Mouse (Mus musculus) kidney, embryonic 14.5 days (tissue): ENCODE results near the gene Pitpnb. TPM values are rescaled to one million over a fixed set of nuclear protein-coding genes. Genes with fewer than 3 reads are reported as not detected.

Source experiments
- ATAC-seq: fragments of 200-750 bp; cut with Nextera tagmentation; 2 replicates; pipeline ENCODE4 v1.8.0; 2017; ENCODE audit warnings: moderate number of reproducible peaks, mild to moderate bottlenecking, moderate TSS enrichment, moderate library complexity; ENCODE audit not compliant: low FRiP score, low TSS enrichment
- H3K27ac ChIP-seq: fragments of 300-500 bp; sonication (generic); 2 replicates; pipeline ENCODE4 v1.5.1; 2014; ENCODE audit warnings: low read depth, mild to moderate bottlenecking, low read length, moderate library complexity, mixed read lengths
- H3K27me3 ChIP-seq: fragments of 300-500 bp; sonication (generic); 2 replicates; pipeline ENCODE4 v1.6.1; 2014; ENCODE audit warnings: mild to moderate bottlenecking, low read length; ENCODE audit not compliant: control insufficient read depth, insufficient read depth
- H3K36me3 ChIP-seq: fragments of 300-500 bp; sonication (generic); 2 replicates; pipeline ENCODE4 v1.6.1; 2014; ENCODE audit warnings: low read length, mixed read lengths; ENCODE audit not compliant: control insufficient read depth, insufficient read depth
- H3K4me1 ChIP-seq: fragments of 300-500 bp; sonication (generic); 2 replicates; pipeline ENCODE4 v1.6.1; 2014; ENCODE audit warnings: low read length, mixed read lengths; ENCODE audit not compliant: control insufficient read depth, insufficient read depth
- H3K4me2 ChIP-seq: fragments of 300-500 bp; sonication (generic); replicated peaks from 2 replicates; pipeline ENCODE4 v1.6.1; 2014; ENCODE audit warnings: low read depth, mild to moderate bottlenecking, low read length
- H3K4me3 ChIP-seq: fragments of 300-500 bp; sonication (generic); 2 replicates; pipeline ENCODE4 v1.5.1; 2014; ENCODE audit warnings: mild to moderate bottlenecking, low read length
- H3K9ac ChIP-seq: fragments of 300-500 bp; sonication (generic); 2 replicates; pipeline ENCODE4 v1.6.1; 2014; ENCODE audit warnings: low read depth, mild to moderate bottlenecking, low read length, moderate library complexity
- H3K9me3 ChIP-seq: fragments of 300-500 bp; sonication (generic); 2 replicates; pipeline ENCODE4 v1.6.1; 2016; ENCODE audit warnings: low read length; ENCODE audit not compliant: control insufficient read depth
- WGBS: fragments of 180-500 bp; shearing (Covaris S2); extraction: QIAGEN DNeasy Blood & Tissue Kit; methylation state at CpG from one replicate; pipeline ENCODE4 v1.1.7; 2014; 5-methylcytosine and 5-hydroxymethylcytosine counted together
- polyA plus RNA-seq: library from polyadenylated mRNA; unstranded; fragments of >200 nt; fragmentation: Nextera tagmentation; extraction: Ambion mirVana; gene quantifications from 2 replicates; pipeline ENCODE4 v1.2.1, GENCODE M21; 2014

Pitpnb gene
- polyA plus RNA-seq, 1 experiment from 2014 or later, result 120 TPM

DNA sequence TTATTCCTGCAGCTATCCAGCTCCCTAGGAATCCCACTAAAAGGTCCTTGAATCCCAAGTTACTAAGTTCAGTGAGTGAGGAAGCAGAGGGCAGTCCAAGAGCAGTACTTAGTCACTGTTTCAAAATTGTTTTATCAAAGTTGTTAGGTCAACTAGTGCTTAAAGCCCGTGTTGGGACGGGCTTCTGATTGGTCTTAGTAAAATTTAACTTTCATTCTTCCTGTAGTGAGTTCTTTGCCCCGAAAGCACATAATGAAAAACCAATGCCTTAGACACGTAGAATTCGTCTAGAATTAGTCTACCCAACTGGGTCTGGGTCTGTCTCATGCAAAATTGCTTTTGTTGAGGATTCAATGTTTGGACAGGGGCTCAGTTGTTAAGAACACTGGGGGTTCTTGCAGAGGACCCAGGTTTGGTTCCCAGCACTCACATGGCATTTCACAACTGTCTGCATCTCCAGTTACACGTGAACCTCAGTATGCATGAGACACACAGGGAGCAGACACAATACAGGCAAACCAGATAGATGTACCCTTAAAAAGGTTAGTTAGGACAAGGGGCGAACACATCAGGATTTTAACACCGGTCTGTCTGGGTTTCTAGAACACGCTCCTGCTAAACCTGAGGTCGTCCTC is 664 bp upstream of the Pitpnb start:
- Histone ChIP-seq H3K27me3 (no peaks in the 10 kb centered on the region), H3K9me3 (no peaks in the 10 kb centered on the region; the same call in 1 of the 2 replicates), H3K9ac (peak overlapping the region; percentile 93), H3K27ac (peak overlapping the region; percentile 68; the same call in 1 of the 2 replicates), H3K4me1 (peaks cover 8% of the 10 kb centered on the region), H3K36me3 (peaks cover under 1% of the 10 kb centered on the region; the same call in 1 of the 2 replicates), H3K4me3 (peak overlapping the region; percentile 94), H3K4me2 (peak overlapping the region; percentile 38)
- peak; percentile 33; the same call in 1 of the 2 replicates for ATAC-seq
- WGBS, result 29% methylated on average over 10 of the region's 10 CpGs

DNA sequence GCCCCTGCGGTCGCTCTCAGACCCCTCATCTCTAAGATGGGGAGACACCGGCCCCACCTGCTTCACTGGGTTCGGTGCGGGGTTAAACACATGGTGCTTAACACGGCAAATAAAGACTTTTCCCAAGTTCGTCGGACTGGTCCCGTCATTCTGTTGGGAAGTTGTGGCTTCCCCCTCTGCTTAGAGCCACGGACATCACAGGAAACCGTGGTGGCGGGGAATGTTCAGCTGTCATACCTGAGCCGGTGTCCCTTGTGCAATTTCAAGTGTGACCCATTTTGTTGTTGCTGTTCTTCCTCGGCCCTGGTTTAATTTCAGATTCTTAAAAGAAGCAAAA is 504 bp downstream of the Pitpnb start:
- Histone ChIP-seq H3K27me3 (no peaks in the 10 kb centered on the region), H3K4me2 (peak overlapping the region; percentile 80), H3K4me1 (peaks cover 8% of the 10 kb centered on the region), H3K9ac (peak overlapping the region; percentile 93), H3K9me3 (no peaks in the 10 kb centered on the region), H3K27ac (peak overlapping the region; percentile 72; the same call in 1 of the 2 replicates), H3K36me3 (peaks cover 7% of the 10 kb centered on the region; the same call in 1 of the 2 replicates), H3K4me3 (peak overlapping the region; percentile 94)
- ATAC-seq, result no peak
- under 1% methylated on average over 14 of the region's 14 CpGs for WGBS

DNA sequence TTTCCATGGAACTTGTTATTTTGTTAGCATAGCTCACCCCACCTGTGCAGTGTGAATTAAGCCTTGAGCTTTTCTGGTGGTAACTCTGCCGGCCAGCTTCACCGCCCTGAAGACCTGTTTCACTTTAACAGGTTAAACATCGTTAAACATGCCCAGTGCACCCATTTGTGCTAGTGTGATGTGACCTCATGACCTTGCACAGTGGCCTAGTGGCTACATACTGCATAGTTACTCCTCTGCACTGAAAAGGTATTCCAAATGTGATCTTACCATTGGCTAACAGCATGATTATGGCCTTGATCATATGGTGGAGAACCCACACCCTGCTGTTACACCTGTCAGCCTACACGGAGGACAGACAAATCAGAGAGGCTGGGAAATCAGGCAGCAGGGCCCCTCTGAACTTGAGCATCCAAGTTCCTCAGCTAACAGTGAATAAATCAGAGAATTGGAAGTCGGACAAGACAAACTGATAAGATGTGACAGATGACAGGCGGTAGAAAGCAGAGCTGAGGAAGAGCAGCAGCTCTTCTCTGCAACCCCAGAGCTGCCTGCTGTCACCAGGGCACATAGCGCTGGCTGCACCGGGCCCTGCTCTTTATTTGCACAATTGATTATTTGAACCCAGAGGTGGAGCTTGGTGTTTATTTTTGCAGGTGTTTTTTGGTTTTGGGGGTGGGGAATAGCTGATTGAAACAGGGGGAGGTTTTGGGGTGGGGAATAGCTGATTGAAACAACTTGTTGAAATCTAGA is 5.6 kb downstream of the Pitpnb start:
- H3K36me3 ChIP-seq, result peaks cover 43% of the 10 kb centered on the region
- peaks cover 8% of the 10 kb centered on the region for H3K4me1 ChIP-seq
- H3K9ac ChIP-seq, result no peak overlapping the region
- 84% methylated on average over 8 of the region's 8 CpGs for WGBS
- H3K4me2 ChIP-seq, result no peak overlapping the region
- H3K4me3 ChIP-seq, result no peak overlapping the region
- no peaks in the 10 kb centered on the region for H3K27me3 ChIP-seq
- ATAC-seq, result peak; percentile 49; the same call in 1 of the 2 replicates
- H3K9me3 ChIP-seq, result no peaks in the 10 kb centered on the region
- H3K27ac ChIP-seq, result no peak overlapping the region

DNA sequence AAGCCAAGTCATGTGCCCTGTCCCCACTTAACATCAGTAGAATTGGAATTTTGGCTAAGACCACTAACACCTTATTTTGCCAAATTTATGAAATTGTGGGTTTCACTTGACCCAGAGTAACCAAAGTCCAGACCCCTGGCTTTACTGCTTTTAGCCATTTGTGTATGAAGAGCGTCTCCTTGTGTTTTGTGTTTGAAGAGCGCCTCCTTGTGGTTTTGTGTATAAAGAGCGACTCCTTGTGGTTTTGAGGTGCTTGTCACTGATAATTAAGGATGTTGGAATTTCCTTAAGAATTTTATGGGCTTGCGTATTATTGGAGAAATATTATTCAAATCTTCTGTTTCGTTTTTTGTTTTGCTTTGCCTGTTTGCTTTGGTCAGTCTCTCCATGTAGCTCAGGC is 11.0 kb downstream of the Pitpnb start:
- 50% methylated on average over 5 of the region's 5 CpGs for WGBS
- Histone ChIP-seq H3K36me3 (peaks cover 78% of the 10 kb centered on the region), H3K27ac (no peak overlapping the region), H3K27me3 (no peaks in the 10 kb centered on the region), H3K4me2 (no peak overlapping the region), H3K4me1 (no peaks in the 10 kb centered on the region), H3K9ac (no peak overlapping the region), H3K4me3 (no peak overlapping the region), H3K9me3 (no peaks in the 10 kb centered on the region)
- ATAC-seq, result no peak

DNA sequence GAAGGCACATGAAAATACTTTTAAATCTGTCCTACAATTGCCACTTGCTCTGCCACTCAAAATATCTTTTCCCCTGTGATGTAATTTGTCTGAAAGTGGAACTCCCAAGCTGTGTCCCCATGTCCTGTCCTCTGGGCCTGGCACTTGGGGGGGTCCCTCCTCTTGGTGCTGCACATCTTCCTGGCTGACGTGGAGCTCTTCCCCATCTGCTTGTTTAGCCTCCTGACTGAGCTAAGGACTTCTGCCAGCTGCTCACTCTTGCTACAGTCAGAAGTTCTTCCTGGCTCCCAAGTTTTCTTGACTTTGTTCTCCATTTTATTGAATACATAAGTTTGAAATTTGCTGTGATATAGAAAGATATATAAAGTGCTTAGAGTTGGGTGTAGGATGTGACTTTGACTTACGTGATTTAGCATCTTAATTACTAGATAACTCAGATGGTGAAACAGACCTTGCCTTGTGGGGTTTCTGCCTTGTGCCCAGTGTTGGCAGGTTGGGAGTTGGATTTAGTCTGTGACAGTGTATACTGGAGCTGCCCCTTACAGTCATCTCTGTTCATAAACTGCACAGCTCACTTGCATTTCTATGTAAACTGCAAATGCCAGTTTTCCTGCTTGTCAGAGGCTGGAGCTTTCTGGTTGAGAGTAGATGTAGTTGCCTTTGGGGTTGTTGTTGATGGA is 14.3 kb downstream of the Pitpnb start:
- peaks cover 90% of the 10 kb centered on the region for H3K36me3 ChIP-seq
- no peaks in the 10 kb centered on the region for H3K9me3 ChIP-seq
- H3K4me1 ChIP-seq, result no peaks in the 10 kb centered on the region
- 87% methylated on average over 2 of the region's 2 CpGs for WGBS
- no peak for ATAC-seq
- H3K9ac ChIP-seq, result no peak overlapping the region
- H3K4me2 ChIP-seq, result no peak overlapping the region
- H3K27me3 ChIP-seq, result no peaks in the 10 kb centered on the region
- no peak overlapping the region for H3K27ac ChIP-seq
- H3K4me3 ChIP-seq, result no peak overlapping the region

DNA sequence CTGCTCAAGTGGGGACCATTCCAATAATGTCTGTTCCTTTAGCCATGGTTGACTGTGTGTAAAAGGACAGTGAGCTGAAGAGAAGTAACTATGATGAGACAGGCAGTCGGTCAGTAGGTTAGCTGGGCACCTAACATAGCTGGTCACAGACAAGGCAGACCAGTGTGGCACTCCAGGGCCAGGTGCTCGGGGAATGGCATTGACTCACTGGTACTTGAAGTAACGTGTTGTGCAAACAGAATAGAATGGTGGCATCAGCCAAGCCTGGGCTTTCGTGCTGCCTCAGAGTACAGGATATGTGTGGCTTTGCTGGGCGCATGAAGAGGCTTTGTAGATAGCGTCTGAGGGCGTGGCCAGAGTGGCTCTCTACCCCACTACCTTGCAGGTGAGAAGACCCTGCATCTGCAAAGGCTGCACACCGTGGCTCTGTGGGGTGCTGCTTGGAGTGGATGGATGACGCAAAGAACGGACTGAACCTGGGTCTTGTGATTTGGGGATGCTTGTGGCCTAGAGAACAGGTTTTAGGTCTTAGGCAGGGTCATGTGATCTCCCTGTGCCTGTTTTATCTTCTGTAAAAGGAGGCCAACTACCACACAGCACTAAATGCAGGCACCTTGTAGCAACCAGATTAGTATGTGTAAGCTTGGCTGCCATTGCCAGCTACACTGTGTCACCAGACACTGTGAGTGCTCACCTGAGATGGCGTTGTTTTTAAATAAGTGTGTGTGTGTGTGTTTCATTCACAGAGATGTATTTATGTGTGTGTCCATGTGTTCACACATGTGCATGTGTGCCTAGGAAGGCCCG is 26.5 kb downstream of the Pitpnb start:
- WGBS, result 96% methylated on average over 12 of the region's 12 CpGs
- H3K36me3 ChIP-seq, result peaks cover 59% of the 10 kb centered on the region
- ATAC-seq, result no peak
- H3K4me2 ChIP-seq, result no peak overlapping the region
- no peaks in the 10 kb centered on the region for H3K27me3 ChIP-seq
- no peaks in the 10 kb centered on the region for H3K9me3 ChIP-seq
- H3K27ac ChIP-seq, result no peak overlapping the region
- H3K4me3 ChIP-seq, result no peak overlapping the region
- H3K4me1 ChIP-seq, result no peaks in the 10 kb centered on the region
- no peak overlapping the region for H3K9ac ChIP-seq

DNA sequence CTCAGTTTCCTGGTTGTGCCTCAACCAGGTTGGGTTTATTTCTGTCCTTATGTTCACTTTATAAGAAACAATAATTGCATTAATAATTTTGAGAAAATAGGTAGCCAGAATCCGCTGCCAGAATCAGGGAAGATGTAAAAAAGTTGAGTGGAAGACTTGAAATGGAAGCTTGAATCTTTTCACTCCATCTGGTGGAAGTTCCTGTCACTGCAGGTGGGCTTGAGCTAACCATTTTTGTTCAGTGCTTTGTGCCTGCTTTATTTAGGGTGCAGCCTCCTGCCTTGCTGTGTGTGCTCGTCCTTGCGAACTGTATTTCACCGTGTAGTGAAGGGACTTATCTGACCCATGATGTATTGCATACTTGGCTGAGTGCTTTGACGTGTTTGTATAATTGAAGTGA is 30.0 kb downstream of the Pitpnb start:
- H3K27ac ChIP-seq, result no peak overlapping the region
- H3K36me3 ChIP-seq, result peaks cover 73% of the 10 kb centered on the region
- H3K4me2 ChIP-seq, result no peak overlapping the region
- no peak overlapping the region for H3K4me3 ChIP-seq
- no peak for ATAC-seq
- no peak overlapping the region for H3K9ac ChIP-seq
- no peaks in the 10 kb centered on the region for H3K4me1 ChIP-seq
- 85% methylated on average over 5 of the region's 5 CpGs for WGBS
- H3K27me3 ChIP-seq, result no peaks in the 10 kb centered on the region
- no peaks in the 10 kb centered on the region for H3K9me3 ChIP-seq

DNA sequence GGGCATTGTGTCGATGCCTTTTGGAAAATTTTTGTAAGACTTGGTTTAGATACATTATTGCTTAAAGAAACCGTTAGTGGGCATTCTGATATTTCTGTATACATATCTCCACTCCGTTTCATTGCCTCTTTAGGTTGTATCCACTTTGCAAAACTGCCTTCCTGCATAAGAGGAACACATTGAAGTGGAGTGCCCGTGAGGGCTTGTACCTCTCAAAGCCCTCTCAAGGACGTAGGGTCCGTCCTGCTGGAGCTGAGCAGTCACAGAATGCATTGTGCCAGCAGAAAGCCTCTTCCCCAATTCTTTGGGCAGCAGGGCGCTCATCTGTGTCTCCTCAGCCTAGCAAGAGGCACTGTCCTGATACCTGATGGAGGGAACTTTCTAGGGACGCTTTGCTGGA is 30.5 kb downstream of the Pitpnb start:
- WGBS, result 88% methylated on average over 8 of the region's 8 CpGs
- no peak overlapping the region for H3K9ac ChIP-seq
- peaks cover 72% of the 10 kb centered on the region for H3K36me3 ChIP-seq

More for the DNA sequence above, 30.5 kb downstream of the Pitpnb start:
- Histone ChIP-seq H3K27me3 (no peaks in the 10 kb centered on the region), H3K27ac (no peak overlapping the region), H3K9me3 (no peaks in the 10 kb centered on the region), H3K4me2 (no peak overlapping the region), H3K4me1 (no peaks in the 10 kb centered on the region), H3K4me3 (no peak overlapping the region)
- no peak for ATAC-seq
